Mouse (Mus musculus): ENCODE results near the gene Hrnr. TPM values are rescaled to one million over a fixed set of nuclear protein-coding genes. Genes with fewer than 3 reads are reported as not detected.

Gene Hrnr
- not detected for polyA plus RNA-seq (2014; fragmentation: Illumina TruSeq; extraction: RNeasy Lipid Tissue Mini Kit (QIAGEN cat#74804); ENCODE audit: low read depth, low replicate concordance)

GRCm38 (mm10) chr3:93319449-93319848, at the start of gene Hrnr:
Gene Hrnr, plus strand, starts transcription at chr3:93319749.

GRCm38 (mm10) chr3:93273223-93273622, 46.3 kb upstream of the Hrnr start, which contains the start of gene Flg:
Gene Flg, plus strand, starts transcription at chr3:93273523.

Other genes with a start within 250 kb of the Hrnr start
- gene Crnn, start 175.0 kb upstream of the Hrnr start, polyA plus RNA-seq (2014; fragmentation: Illumina TruSeq; extraction: RNeasy Lipid Tissue Mini Kit (QIAGEN cat#74804); ENCODE audit: low read depth, low replicate concordance) = not detected
- not detected for gene Flg2, start 122.5 kb upstream of the Hrnr start, polyA plus RNA-seq (2014; fragmentation: Illumina TruSeq; extraction: RNeasy Lipid Tissue Mini Kit (QIAGEN cat#74804); ENCODE audit: low read depth, low replicate concordance)
- gene Flg, start 46.2 kb upstream of the Hrnr start, polyA plus RNA-seq (2014; fragmentation: Illumina TruSeq; extraction: RNeasy Lipid Tissue Mini Kit (QIAGEN cat#74804); ENCODE audit: low read depth, low replicate concordance) = not detected
- gene Rptn, start 74.0 kb downstream of the Hrnr start, polyA plus RNA-seq (2014; fragmentation: Illumina TruSeq; extraction: RNeasy Lipid Tissue Mini Kit (QIAGEN cat#74804); ENCODE audit: low read depth, low replicate concordance) = not detected
- 0.13 TPM for gene Tchh, start 122.6 kb downstream of the Hrnr start, polyA plus RNA-seq (2014; fragmentation: Illumina TruSeq; extraction: RNeasy Lipid Tissue Mini Kit (QIAGEN cat#74804); ENCODE audit: low read depth, low replicate concordance)
- gene Tchhl1, start 149.0 kb downstream of the Hrnr start, polyA plus RNA-seq (2014; fragmentation: Illumina TruSeq; extraction: RNeasy Lipid Tissue Mini Kit (QIAGEN cat#74804); ENCODE audit: low read depth, low replicate concordance) = not detected
- gene S100a11, start 200.7 kb downstream of the Hrnr start, polyA plus RNA-seq (2014; fragmentation: Illumina TruSeq; extraction: RNeasy Lipid Tissue Mini Kit (QIAGEN cat#74804); ENCODE audit: low read depth, low replicate concordance) = 160 TPM
- 98.9 TPM for gene S100a10, start 235.3 kb downstream of the Hrnr start, polyA plus RNA-seq (2014; fragmentation: Illumina TruSeq; extraction: RNeasy Lipid Tissue Mini Kit (QIAGEN cat#74804); ENCODE audit: low read depth, low replicate concordance)